Mouse (Mus musculus) layer of hippocampus, postnatal 36 days (tissue): ENCODE data around the gene Agtrap. TPM values are rescaled to one million over a fixed set of nuclear protein-coding genes. Genes with fewer than 3 reads are reported as not detected.
"Not testable (repeated sequence)": the region's sequence is repeated elsewhere in the genome, so short reads cannot be mapped to it uniquely, and the experiment has no call there.

Source experiments
- DNase-seq, 2 experiments: peaks; one replicate each; pipeline ENCODE4 v3.0.0; 2022
- total RNA-seq, 2 experiments: library from RNA; stranded (reverse); gene quantifications; 2 replicates each; pipeline ENCODE4 v1.2.3; 2021

Agtrap gene
- total RNA-seq, 2 experiments from 2014 or later: 7.3 TPM

DNA sequence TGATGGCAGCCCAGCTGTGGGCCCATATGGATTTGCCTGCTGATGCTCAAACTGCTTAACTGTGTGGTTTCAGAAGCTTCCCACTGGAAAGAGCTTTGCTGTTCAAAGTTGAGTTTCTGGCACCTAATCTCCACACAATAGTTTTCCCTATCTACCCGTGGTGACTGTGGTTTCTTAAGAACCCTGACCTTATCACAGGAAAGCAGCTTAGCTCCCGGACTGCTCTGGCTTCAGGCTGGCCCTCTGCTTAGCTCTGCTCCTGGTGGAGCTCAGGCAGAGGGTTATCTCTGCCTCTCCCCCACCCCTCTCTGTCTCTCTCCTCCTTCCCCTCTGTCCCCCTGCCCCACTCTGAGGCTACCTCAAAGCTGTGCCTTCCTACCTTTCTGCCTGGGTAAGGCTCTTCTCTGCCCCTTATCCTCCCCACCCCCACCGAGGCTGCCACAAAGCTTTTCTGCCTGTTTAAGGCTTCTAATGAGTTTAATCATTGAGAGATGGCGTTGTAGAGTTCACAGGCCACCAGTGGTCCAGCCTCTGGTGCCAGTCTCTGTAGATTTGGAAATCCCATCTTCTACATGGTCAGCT lies 41.3 kb downstream of the Agtrap start:
- no peak for DNase-seq

DNA sequence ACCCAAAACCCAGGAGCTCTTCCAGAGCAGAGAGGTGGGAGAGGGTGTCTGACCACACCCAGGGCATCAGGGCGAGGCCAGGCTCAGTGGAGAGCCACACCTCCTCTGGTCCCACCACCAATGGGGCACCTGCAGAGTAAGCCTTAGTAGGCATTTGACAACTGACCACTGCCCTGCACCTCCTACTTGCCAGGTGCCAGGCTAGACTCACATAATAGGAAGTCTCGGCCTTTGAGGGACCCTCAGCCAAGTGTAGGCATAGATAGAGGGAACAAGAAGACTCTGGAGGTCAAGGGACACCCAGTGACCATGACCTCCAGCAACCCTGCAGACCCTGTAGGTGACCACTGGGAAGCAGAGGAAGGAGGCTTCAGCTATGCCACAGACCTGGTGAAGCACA lies 43.7 kb downstream of the Agtrap start:
- DNase-seq: no peak

GRCm38 (mm10) chr4:148043327-148043726 lies 44.5 kb downstream of the Agtrap start:
- not testable (repeated sequence) for DNase-seq

DNA sequence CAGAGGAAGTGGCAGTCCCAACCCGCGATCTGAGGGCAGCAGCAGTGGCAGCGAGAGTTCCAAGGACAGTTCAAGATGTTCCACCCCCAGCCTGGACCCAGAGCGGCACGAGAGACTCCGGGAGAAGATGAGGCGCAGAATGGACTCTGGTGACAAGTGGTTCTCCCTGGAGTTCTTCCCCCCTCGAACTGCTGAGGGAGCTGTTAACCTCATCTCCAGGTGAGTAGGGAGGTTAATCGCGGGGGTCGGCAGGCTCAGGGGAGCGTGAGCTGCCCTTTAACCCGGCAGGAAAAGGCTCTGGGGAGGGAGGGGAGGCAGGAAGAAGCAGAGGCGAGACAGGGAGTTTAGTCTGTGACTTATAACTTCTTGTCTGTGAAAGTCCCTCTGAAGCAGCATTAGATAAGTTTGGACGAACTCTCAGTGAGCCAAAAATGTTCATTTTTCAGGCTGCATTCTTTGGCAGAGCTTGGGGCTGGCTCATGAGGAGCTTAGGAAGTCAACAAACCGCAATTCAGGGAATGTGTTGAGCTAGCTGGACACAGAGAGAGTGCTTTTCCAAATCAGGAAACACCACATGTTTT lies 46.1 kb downstream of the Agtrap start:
- DNase-seq: no peak

DNA sequence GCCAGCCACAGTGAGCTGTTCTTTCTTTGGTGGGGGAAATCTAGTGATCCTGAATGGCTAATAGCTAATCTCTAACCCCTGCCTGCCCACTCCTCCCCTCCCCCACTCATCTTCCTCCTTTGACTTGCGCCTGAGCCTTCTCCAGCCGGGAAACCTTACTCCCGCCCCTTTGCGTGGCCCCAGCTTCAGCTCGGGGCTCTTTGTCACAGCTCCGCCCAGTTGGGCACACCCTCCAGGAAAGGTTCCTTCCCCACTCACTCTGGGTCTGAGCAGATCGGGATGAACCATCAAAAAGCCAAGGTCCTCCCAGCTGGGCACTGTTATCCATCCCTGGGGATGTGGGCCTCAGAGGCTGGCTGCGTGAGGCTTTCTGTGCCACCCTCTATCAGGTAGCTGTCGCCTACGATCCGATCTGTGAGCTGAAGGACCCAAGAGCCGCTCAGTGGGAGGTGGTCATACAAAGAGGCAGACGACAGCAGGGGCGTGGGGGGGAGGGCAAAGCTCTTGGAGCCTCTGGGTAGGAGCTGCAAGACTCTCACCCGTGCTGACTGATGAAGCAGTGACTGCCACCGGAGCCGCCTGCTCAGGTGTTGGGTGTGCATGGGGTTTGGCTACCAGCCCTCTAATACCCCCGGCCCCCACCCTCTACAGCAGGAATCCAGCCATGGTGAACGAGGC lies 46.8 kb downstream of the Agtrap start:
- peak in 1 of 2 experiments; percentile 49 for DNase-seq

GRCm38 (mm10) chr4:148040029-148040830 lies 47.6 kb downstream of the Agtrap start:
- DNase-seq: no peak

- no peak for DNase-seq
Observed at GRCm38 (mm10) chr4:148039254-148040028, 48.4 kb downstream of the Agtrap start.

DNA sequence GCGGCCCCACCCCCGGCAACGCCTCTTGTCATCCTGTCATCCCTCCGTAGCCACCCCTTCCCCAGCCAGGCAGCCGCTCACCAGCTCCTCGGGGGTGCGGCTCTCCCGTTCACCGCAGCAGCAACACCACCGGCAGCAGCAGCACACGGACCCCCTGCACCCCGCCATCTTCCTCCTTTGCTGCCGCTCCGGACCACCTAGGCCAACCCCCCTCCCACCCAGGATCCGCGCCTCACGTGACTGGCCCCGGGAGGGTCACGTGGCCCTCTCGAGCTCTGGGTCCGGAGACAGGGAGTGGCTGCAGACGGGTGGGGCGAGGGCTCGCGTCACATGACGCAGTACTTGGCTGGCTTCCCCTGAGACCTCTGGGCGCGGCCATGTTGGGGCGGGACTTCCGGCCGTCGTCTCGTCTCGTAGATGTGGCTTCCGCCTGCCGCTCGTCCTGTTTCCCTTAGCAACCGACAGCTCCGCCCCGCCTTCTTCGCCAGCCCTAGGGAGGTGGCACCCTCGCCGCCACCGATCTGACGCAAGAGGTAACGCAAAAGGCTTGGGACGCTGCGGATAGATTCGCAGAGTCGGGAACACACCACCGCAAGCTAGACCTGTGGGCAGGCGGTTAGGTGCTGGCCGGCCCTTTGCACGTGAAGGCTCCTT lies 49.1 kb downstream of the Agtrap start, which contains the start of the genes Clcn6 and Mthfr:
Gene Clcn6, minus strand, starts transcription at position 222 of the 654 bp plus-strand sequence.
Gene Mthfr, plus strand, starts transcription at position 478 of the 654 bp plus-strand sequence.
- DNase-seq: peak; percentile 100

- no peak for DNase-seq
Observed at GRCm38 (mm10) chr4:148038079-148038599, 49.7 kb downstream of the Agtrap start.

DNA sequence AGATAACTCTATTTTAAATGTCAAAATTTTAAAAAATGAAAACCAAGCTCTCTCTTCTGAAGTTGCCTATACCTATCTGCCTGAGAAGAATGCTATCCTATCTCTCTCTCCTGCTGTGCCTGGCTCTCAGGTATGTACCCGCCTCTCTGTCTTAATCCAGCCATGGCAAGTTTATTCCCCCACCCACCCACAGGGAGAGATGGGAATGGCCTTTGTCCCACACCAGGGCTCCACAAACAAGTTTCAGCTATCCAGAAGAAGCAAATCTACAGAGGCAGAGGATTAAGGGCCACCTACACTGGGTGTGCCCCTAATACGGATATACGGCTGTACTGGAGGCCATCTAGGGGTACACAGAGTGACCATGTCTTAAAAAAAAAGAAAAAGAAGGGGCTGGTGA lies 52.4 kb downstream of the Agtrap start:
- DNase-seq: no peak

GRCm38 (mm10) chr4:148033858-148034410 lies 53.9 kb downstream of the Agtrap start:
- DNase-seq: no peak

GRCm38 (mm10) chr4:148030506-148030905 lies 57.3 kb downstream of the Agtrap start:
- DNase-seq: no peak

DNA sequence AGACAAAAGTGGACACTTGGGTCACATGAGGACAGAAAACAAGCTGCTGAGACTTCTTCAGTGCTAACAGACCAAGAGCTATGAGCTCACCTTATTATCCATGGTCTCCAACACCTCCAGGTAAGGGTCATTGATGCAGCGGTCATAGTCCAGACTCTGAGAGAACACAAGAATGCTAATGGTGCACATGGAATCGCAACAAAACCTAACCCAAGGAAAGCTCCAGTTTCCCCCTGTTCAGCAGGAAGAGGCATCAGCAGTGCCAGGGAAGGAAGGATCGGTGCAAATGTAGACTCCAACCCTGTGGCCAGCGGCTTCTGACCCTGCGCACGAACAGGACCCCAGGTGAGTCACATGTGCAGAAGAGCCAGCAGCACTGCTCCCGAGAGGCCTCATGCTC lies 58.5 kb downstream of the Agtrap start:
- no peak for DNase-seq

Other genes with a start within 250 kb of the Agtrap start
- 10 to 100 TPM; 21.8 to 22.0 TPM for gene Zfp933, start 239.7 kb downstream of the Agtrap start, total RNA-seq
- gene Miip, start 219.2 kb downstream of the Agtrap start, total RNA-seq: 10 to 100 TPM; 17.5 to 20.0 TPM
- gene Fv1, start 219.1 kb downstream of the Agtrap start, total RNA-seq: 10 to 100 TPM; 10.5 to 11.0 TPM
- 100 to 1,000 TPM; 174 to 194 TPM for gene Mfn2, start 183.3 kb downstream of the Agtrap start, total RNA-seq
- 10 to 100 TPM; 21.3 to 25.1 TPM for gene Plod1, start 151.3 kb downstream of the Agtrap start, total RNA-seq
- 10 to 100 TPM; 27.4 to 30.0 TPM for gene 2510039O18Rik, start 147.1 kb downstream of the Agtrap start, total RNA-seq
- not detected for gene Nppb, start 102.2 kb downstream of the Agtrap start, total RNA-seq
- not detected for gene Nppa, start 87.3 kb downstream of the Agtrap start, total RNA-seq
- gene Clcn6, start 49.2 kb downstream of the Agtrap start, total RNA-seq: 10 to 100 TPM; 71.1 to 75.3 TPM
- 10 to 100 TPM; 29.1 to 33.2 TPM for gene Mthfr, start 49.0 kb downstream of the Agtrap start, total RNA-seq
- 10 to 100 TPM; 14.5 to 15.6 TPM for gene Mad2l2, start 42.4 kb upstream of the Agtrap start, total RNA-seq
- 1 to 10 TPM; 1.3 to 1.6 TPM for gene Draxin, start 42.7 kb upstream of the Agtrap start, total RNA-seq
- 10 to 100 TPM; 28.5 to 29.1 TPM for gene Fbxo6, start 64.1 kb upstream of the Agtrap start, total RNA-seq
- 100 to 1,000 TPM; 132 to 136 TPM for gene Fbxo44, start 72.5 kb upstream of the Agtrap start, total RNA-seq
- gene Fbxo2, start 72.6 kb upstream of the Agtrap start, total RNA-seq: 100 to 1,000 TPM in 1 of 2 experiments, 10 to 100 TPM in 1; 91.4 to 102 TPM
- 10 to 100 TPM; 37.5 to 39.4 TPM for gene Disp3, start 199.9 kb upstream of the Agtrap start, total RNA-seq